Mouse (Mus musculus): ENCODE results near the gene Hbb-bs.

DNA sequence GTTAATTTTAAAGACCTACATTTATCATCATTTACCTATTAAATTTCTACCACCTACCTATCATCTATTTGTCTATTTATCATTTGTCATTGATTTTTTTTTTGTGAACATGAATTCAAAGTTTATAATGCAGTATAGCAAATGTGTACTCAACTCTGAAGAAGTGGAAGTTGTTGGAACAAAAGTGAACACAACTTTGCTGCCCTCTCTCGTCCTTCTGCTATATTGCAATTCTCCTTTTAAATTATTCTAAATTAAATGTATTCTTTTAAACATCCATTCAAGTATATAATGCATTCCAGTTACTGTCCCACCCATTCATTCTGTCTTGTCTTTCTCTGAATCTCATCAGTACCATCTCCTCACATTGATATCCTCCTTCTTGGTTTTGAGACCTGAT, 45.2 kb upstream of the Hbb-bs start:
- peak; percentile 62; the same call in 1 of the 2 replicates for TF ChIP-seq EP300 (IDR thresholded peaks at IDR 0.05; ENCODE audit: low read depth)
- TF ChIP-seq CTCF (IDR thresholded peaks at IDR 0.05; ENCODE audit: low read depth), result peak; percentile 72
